Mouse (Mus musculus) fat pad, adult 2 months (tissue): ENCODE results near the gene Erp29.
A peak's percentile ranks its signal among the peaks of the same experiment; 100 is the strongest.
"Not testable (repeated sequence)": the region's sequence is repeated elsewhere in the genome, so short reads cannot be mapped to it uniquely, and the experiment has no call there.

Experiments used
- DNase-seq: peaks from one replicate; pipeline ENCODE4 v3.0.0-alpha.2; 2011; ENCODE audit warnings: low read depth, low spot score; ENCODE audit errors: extremely low read depth

Erp29 gene

DNA sequence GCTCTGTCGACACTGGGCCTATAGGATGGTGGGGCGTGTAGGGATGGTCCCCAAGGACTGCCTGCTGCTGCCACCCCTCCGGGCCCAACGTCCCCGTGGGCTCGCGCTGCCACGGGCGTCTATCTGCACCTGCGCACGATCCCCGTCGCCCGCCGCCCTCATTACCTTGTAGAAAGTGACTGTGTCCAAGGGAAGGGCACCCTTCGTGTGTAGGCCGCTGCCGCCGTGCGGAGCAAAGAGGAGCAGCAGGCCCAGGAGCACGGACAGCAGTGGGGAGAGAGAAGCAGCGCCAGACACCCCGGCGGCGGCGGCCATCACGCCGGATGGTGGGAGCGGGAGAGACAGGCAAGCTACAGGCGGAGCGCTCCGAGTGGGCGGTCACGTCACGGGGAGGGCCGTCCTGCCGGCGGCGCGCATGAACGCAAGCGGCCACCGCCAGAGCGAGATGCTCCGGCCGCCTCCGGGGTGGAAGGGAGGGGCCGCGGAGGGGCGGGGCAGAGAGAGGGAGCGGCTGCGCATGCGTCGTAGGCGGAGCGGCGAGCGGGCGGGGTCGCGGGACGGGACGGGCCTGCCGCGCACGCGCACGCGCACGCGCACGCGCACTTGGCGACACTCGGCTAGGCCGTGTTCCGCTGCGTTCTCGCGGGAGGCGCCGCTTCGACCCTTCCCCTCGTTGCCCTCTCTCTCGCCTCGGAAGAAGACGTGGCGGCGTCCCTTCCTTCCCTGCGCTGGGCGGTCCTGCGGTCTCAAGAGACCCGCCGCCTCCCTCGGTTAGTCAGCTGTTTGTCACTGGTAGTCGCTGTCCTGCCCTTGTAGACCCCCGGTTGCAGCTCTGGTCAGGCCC lies at the start of gene Erp29:
TSS of gene Erp29 (minus strand) at position 481 of the 844 bp plus-strand sequence.
- DNase-seq, result no peak

DNA sequence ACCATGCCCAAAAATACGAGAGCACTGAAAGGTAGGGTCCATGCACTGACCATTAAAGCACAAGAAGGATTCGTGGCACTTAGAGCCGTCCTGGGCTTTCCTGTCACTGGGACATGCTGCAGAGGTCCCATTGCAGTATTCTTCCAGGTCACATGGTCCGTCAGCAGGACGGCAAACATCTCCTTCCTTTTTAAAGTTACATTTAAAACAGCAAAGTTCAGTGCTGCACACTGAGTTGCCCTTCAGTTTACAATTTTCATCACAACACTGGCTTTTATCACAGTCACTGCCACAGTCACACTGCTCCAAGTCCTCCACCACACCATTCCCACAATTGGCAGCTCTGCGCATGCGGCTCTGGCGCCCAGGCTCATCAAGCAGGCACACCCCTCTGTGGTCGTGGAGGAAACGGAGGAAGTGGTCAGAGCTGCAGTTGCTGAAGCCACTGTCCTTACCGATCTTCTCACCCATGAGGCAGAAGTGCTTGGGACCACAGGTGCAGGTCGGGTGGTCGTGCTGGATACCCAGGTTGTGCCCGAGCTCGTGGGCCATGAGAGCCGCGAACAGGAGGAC lies 49.2 kb upstream of the Erp29 start:
- not testable (repeated sequence) for DNase-seq

DNA sequence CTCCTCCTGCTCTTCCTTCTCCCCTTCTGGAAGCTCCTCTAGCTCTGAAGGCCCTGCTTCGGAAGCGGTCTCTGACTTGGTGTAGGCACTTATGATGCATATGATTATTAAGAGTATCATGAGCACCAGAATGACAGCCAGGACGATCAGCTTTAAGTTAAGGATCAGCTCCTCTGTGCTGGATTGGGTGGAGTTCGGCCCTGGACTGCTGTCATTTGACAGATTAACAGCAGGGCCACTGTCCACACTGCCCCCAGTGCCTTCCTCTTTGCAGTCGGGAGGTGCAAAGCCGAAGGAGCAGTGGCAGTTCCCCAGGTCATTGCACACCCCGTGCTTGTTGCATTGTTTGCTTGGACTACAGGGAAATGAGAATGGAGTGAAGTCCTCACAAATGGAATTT lies 48.4 kb upstream of the Erp29 start:
- DNase-seq, result no peak

DNA sequence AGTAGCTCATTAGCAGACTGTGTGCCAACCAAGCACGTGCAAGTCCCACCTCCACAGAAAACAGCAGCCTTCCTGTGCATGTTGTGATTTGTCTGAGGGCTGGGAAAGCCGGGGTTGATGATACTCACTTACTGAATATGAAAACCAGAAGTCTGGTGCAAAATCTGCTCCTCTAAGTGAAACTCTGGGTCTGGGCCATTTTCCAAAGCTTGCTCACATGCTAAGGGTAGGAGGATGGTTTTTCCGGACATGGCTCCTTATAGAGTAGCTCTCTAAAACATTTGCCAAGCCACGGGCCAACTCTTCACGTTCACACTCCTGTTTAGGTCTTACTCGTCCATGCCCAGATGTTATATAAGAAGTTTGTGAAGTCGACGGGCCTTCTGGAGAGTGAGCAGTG lies 41.0 kb upstream of the Erp29 start:
- no peak for DNase-seq

DNA sequence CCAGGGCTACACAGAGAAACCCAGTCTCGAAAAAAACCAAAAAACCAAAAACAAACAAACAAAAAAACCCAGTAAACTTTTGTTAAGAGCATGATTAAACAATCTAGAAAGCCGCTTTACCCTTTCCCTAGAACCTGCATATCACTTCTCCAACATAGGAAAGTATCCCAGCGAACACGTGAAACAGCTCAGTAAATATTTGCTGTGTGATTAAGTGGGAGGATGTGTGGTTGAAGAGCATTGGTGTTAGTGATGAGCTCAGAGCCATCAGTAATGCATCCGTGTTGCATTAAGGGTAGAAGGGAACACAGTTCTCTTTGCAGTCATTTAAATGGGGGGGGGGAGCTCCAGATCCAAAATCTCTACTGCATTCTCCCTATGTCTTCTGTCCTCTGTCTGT lies 32.5 kb upstream of the Erp29 start:
- no peak for DNase-seq

DNA sequence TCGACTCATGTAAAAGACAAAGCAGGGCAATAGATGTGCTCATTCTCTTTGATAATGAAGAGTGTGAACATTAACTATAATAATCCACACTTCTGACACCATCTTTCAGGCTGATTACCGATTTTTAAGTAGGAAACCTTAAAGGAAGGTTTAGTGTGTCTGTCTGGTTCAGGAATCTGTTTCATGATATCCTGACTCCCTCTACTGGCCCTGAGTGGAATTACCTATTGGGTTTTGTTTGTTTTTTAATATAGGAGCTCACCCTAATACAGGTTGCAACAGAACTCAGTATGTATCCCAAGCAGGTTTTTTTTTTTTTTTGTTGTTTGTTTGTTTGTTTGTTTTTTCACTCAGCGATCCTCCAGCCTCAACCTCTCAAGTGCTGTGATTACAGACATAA lies 25.4 kb upstream of the Erp29 start:
- DNase-seq, result no peak

DNA sequence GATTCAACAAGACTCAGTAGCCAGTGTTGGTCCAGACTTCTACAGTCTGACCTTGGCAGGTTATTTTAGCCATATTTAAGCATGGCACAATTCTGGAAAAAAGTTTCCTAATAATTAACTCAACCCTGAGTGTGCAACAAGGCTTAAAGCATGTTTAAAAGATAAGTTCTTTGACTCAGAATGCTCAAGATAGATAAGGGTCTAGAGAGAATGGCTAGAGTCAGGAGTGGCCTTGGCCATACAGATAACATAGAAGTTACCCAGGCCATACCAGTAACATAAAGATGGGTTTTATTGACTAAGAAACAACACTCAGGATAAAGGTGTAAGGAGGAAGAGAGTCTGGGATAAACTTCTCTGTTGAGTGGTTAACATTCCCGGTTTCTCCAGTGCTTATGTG lies 23.7 kb upstream of the Erp29 start:
- DNase-seq, result no peak

DNA sequence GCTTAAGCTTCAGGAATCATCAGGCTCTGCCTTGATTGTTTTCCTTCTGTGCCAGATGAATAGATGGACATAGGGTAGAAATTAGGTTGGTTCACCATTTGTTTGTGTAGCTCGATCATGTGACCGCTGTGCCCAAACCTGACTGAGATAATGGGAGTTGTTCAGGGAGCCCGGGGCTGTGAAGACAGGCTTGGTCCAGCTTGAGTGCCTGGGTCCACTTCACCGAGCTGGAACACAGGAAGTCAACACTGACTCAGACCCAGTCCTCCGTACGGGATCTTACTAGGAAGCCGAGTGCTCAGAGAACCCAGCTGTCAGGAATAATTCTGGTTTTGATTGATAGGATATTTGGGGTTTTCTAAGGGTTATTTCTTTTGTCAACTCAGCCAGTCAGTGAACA lies 22.3 kb upstream of the Erp29 start:
- DNase-seq, result no peak

DNA sequence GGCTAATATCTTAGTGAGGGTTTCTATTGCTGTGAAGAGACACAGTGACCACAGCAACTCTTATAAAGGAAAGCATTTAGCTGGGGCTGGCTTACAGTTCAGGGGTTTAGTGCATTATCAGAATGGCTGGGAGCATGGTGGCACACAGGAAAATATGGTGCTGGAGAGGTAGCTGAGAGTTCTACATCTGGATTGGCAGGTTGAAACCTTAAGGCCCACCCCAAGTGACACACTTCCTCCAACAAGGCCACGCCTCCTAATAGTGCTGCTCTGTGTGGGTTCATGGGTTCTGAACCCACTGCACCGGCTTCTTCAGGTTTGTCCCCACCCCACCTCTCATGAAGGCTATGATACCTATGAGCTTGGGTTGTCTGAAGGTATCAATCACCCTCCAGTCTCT lies 20.1 kb upstream of the Erp29 start:
- no peak for DNase-seq

DNA sequence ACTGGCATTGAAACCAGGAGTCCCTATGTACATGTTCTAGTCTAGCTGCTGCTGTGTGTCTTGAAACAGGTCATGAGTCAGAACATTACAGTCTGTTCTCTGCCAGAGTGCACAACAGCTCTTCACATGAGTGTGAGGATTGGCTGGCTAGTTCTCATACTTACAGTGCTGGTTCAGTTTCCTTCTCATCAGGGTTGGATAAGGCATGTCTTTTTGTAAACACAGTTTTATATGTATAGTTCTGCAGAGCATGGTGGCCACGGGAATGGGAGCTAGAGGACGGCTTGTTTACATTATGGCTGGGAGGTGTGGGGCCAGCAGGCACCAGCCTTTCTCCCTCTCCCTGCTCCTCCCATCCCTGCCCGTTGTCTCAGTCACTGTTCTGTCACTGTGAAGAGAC lies 17.3 kb upstream of the Erp29 start:
- DNase-seq, result no peak

DNA sequence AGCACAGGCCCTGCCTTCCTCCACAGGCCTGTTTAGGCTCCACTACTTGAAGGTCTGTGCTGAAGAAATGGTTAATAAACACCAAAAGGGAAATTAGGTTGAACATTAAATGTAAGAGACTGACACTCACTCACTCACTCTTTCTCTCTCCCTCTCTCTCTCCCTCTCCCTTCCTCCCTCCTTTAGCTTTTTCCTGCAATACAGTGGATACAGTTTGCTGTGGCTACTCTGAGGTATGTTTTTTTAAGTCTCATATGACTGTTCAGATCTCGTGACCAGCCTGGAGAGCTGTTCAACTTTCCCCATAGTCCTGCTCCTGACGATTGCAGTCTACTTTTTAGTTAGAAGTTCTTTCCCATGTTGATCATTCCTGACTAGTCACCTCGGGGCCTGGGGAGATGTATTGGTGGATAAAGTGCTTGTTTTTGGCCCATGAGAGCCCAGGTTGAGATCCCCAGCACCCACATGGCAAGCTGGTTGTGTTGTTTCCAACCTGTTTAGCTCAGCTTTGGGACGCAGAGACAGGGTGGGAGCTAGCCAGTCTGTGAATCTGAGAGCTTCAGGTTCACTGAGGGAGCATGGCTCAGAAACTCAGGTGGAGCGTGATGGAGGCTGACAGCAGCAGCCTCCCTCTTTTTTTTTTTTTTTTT lies 11.4 kb upstream of the Erp29 start:
- no peak for DNase-seq

DNA sequence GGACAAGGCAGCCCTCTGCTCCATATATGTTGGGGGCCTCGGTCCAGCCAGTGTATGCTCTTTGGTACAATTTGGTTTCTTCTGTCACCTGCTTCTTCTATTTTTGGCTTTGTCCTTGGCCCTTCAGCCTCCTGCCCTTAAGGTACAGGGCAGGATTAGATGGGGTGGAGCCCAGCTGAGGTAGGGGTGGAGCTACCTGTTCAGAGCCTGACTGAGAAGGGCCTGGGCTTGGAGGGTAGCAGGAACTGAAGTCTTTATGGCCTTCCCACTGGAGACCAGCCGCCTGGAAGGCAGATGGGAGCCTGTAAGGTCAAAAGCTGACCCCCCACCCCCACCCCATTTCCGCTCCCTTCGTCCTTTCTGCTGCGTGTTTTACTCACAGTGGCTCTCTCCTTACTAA lies 10.7 kb upstream of the Erp29 start:
- DNase-seq, result no peak

DNA sequence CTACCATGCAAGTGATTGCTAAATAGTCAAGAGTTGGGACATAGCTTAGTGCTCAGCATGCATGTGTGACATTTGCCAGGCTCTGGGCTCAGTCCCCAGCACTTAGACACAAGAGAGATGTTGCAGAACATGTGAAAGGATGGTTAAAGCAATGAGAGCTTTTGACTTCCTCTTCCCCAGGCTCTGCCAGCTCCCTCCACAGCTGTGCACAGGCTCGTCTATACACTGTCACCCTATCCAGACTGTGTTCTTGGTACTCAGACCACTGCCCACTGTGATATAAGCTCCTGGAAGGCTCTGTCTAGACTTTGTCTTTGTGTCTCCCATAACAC lies 9.8 kb upstream of the Erp29 start:
- no peak for DNase-seq

DNA sequence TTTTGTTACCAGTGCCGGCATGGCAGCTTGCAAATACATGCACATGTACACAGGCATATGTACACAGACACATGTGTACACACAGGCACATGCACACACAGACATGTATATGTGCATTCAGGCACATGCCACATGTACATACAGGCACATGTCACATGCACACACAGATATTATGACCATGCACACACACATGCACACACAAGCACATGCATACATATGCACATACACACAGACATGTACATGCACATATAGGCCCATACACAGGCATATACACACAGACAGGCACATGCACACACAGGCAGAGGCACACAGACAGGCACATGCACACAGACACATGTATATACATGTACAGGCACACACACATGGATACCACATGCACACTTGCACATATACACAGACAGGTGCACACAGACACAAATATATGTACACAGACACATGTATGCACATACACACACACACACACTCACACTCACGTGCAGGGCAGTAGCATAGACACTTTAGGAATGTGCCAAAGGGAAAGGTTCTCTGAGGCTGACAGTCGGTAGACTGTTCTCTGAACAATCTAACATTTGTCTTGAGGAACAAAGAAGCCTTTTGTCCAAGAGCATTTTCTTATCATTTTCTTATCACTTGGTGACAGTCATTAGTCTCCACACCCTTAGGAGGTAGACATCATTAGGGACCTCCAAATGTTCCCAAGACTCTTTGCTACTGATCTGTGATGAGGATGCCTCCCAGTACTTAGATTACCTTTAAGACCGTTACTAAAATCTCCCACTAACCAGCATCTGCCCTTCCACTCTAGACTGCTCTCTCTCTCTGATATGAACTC lies 9.2 kb upstream of the Erp29 start:
- no peak for DNase-seq

DNA sequence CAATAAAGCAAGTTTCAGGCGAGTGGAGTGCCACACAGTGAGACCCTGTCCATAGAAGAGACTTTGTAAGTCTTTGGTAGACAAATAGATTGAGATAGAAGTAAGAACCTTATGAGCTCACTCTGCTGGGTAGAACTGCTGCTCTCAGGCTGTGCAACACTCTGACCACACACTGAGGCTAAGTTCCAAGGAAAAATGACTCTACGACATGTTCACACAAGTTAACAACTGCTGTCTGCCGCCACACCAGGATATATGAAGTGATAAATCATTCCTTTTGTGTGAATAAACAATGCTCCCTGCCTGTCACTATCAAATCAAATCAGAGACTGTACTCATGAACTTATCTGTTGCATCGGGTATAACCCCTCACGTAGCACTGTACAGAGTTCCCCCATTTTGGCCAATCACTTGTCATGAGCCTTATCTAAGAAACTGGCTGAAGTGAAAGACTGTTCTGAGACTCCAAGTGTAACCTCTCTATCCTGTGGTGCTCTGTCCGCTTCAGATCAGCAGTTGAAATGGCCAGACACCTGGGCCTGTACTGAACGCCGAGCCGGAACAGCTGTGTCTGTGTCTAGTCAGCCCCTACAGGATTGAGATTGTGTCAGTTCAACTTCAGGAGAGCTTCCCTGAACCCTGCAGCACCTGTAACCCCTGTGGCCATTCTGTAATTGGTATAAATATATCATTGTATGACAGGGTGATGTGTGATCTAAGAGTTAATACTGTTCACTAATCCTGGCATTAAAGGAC lies 3.4 kb upstream of the Erp29 start:
- DNase-seq, result peak; percentile 74

DNA sequence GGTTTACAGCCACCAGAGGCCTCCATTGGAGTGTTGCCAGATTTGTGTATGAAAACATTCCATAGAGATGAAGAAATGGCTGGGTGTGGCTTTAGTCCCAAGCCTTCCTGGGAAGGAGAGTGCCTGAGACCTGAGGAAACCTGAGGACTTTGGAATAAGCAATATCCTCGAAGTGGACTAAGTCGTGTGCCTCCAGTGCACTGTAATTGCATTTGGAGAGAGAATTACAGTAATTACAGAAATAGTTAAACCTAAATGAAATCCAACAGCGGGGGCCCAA lies 2.1 kb upstream of the Erp29 start:
- no peak for DNase-seq

DNA sequence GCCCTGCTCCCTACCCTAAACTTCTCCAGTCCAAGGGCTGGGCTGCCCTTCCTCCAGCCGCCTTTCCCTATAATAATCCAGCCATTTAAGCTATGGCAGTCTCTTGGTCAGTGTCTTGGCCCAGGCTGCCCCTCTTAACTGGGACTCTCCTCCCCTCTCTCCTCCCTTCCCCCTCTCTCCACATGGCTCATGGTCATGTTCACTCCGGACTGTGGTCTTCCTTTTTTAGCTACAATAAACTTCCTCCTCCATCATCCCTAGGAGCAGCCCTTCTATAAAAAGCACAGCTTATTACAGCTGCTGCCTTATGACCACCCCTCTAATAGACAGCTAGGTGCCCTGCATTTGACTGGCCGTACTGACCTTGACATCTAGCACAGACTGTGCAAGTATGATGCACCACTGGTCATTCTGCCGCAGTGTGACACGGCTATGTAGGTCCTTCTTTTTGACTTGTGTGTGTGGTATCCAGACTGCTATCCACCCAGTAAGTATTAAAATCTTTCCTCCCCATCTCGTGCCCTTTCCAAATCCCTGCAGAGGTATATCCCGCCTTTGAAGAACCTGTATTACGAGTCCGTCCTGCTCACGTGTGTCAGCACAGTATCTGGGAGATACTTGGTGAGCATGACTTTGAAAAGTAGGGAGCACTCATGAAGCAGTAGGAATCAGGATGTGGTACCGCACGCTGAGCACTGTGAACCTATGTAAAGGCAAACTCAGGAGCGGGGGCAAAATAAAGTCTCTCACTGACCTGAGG lies 1.6 kb upstream of the Erp29 start:
- peak; percentile 78 for DNase-seq

DNA sequence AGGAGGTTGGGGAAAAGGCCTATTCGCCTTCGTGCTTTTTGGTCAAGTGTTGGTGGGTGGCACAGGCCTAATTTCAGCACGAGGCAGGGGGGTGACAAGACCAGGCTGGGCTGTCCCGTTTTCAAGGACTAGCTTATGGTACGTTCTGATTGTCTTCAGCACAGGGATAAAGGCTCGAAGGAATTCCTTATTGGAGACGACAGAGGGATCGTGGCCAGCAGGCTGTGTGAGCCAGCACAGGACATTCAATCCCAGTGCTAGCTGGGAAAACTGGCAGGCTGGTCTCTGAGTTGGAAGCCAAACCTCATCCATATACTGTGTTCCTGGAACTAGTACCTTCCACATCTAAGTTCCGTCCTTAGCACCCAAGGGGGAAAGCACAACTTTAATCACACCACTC lies 600 bp upstream of the Erp29 start:
- no peak for DNase-seq

DNA sequence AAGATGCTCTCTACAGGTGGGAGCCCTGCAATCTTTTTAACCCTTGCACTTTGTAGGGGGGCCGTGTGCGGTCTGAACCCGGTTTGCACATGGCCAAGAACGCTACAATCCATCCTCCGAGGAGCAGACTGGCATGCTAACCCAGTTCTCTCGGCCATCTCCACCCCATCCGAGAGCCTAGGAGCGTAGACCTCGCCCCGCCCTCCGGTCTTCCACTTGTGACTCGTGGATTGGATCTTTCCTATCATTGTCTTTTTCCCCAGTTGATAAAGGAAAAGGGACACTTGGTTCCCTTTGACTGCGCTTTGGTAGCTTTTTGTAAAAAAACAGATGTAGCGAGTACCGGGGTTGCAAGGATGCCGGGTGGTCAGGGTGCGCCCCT lies 671 bp downstream of the Erp29 start, which contains the start of gene Tmem116:
TSS of gene Tmem116 (plus strand) at position 250 of the 382 bp plus-strand sequence.
- no peak for DNase-seq

DNA sequence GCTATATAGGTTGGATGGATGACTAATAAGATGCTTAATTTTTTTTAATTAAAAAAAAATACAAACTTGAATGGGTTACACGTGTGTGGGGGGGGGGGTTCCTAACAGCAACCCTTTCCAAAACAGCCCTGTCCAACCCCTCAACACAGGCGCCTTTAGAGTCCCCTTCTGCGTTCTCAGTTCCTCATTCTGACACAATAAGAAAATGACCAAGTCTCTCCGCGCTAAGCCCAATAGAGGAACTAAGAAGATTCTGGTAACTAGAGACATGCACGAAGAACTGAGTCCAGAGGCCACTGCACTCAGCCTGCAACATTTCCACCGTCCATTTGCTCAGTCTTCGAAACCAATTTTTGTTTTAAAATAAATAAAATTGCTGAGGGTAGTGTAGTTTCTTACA lies 1.1 kb downstream of the Erp29 start:
- DNase-seq, result no peak
